Mouse (Mus musculus) midbrain, postnatal 0 days (tissue): ENCODE data around the gene Crlf1. TPM values are rescaled to one million over a fixed set of nuclear protein-coding genes. Genes with fewer than 3 reads are reported as not detected.

Experiments used
- ATAC-seq: fragments of 200-750 bp; cut with Nextera tagmentation; 2 replicates; pipeline ENCODE4 v1.8.0; 2017; ENCODE audit warnings: moderate number of reproducible peaks, mild to moderate bottlenecking, moderate TSS enrichment, moderate library complexity; ENCODE audit not compliant: low FRiP score
- DNase-seq: peaks from one replicate; pipeline ENCODE4 v3.0.0-alpha.2; 2015; ENCODE audit warnings: low spot score
- H3K27ac ChIP-seq: fragments of 300-500 bp; sonication (generic); 2 replicates; pipeline ENCODE4 v1.5.1; 2014; ENCODE audit warnings: low read depth, mild to moderate bottlenecking, low read length, mixed read lengths
- H3K27me3 ChIP-seq: fragments of 300-500 bp; sonication (generic); 2 replicates; pipeline ENCODE4 v1.6.1; 2014; ENCODE audit warnings: low read length, control low read depth, mixed read lengths; ENCODE audit not compliant: insufficient read depth
- H3K36me3 ChIP-seq: fragments of 300-500 bp; sonication (generic); 2 replicates; pipeline ENCODE4 v1.6.1; 2014; ENCODE audit warnings: low read length, control low read depth, mixed read lengths; ENCODE audit not compliant: insufficient read depth
- H3K4me1 ChIP-seq: fragments of 300-500 bp; sonication (generic); 2 replicates; pipeline ENCODE4 v1.6.1; 2014; ENCODE audit warnings: mild to moderate bottlenecking, control low read depth, antibody characterized with exemption, low read length, mixed read lengths; ENCODE audit not compliant: insufficient read depth
- H3K4me2 ChIP-seq: fragments of 300-500 bp; sonication (generic); 2 replicates; pipeline ENCODE4 v1.6.1; 2014; ENCODE audit warnings: low read depth, mild to moderate bottlenecking, low read length, mixed read lengths; ENCODE audit not compliant: poor library complexity, severe bottlenecking
- H3K4me3 ChIP-seq: fragments of 300-500 bp; sonication (generic); 2 replicates; pipeline ENCODE4 v1.5.1; 2014; ENCODE audit warnings: low read depth, mild to moderate bottlenecking, low read length, moderate library complexity
- H3K9ac ChIP-seq: fragments of 300-500 bp; sonication (generic); replicated peaks from 2 replicates; pipeline ENCODE4 v1.6.1; 2014; ENCODE audit warnings: mild to moderate bottlenecking, low read length, moderate library complexity, mixed read lengths; ENCODE audit not compliant: poor library complexity, severe bottlenecking
- H3K9me3 ChIP-seq: fragments of 300-500 bp; sonication (generic); 2 replicates; pipeline ENCODE4 v1.6.1; 2016; ENCODE audit warnings: low read length, control low read depth
- CTCF ChIP-seq: IDR thresholded peaks from 2 replicates; pipeline ENCODE4 v1.5.1; 2016; ENCODE audit warnings: antibody characterized with exemption, mild to moderate bottlenecking
- WGBS: fragments of 180-500 bp; shearing (Covaris S2); extraction: QIAGEN DNeasy Blood & Tissue Kit; methylation state at CpG from one replicate; pipeline ENCODE4 v1.1.7; 2014; 5-methylcytosine and 5-hydroxymethylcytosine counted together
- polyA plus RNA-seq: library from polyadenylated mRNA; unstranded; fragments of >200 nt; fragmentation: Nextera tagmentation; extraction: Ambion mirVana; gene quantifications from 2 replicates; pipeline ENCODE4 v1.2.1, GENCODE M21; 2015
- total RNA-seq: library from RNA; depleted of rRNA; stranded (reverse); fragments of >200 nt; gene quantifications from 2 replicates; pipeline ENCODE4 v1.2.3, GENCODE M21; 2014

The Crlf1 gene
- total and polyA plus RNA-seq, 2 experiments from 2014 or later, result 4.1 to 10.9 TPM

DNA sequence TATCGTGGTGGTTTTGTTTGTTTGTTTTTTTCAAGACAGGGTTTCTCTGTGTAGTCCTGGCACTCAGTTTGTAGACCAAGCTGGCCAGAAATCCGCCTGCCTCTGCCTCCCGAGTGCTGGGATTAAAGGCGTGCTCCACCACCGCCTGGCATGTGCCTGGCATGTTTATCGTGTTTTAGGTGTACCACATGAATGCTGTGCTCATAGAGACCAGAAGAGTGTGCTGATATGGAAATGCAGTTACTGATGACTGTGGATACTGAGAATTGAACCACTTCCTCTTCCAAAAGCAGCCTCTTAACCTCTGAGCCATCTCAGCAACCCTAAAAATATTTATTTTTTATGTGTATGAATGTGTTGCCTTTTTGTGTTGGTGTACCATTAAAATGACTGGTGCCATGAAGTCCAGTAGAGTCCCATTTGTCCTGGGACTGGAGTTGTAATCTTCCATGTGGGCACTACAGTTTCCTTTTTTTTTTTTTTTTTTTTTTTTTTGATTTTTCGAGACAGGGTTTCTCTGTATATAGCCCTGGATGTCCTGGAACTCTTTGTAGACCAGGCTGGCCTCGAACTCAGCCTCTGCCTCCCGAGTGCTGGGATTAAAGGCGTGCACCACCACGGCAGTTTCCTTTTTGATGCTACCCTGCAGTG lies 19.4 kb downstream of the Crlf1 start:
- WGBS, result 93% methylated on average over 11 of the region's 11 CpGs
- ATAC-seq (no peak), DNase-seq (no peak)
- no peak overlapping the region for H3K4me3 ChIP-seq
- no peak overlapping the region for H3K4me2 ChIP-seq
- H3K9ac ChIP-seq, result no peak overlapping the region
- H3K4me1 ChIP-seq, result peaks cover 7% of the 10 kb centered on the region; the same call in 1 of the 2 replicates
- H3K9me3 ChIP-seq, result no peaks in the 10 kb centered on the region
- peaks cover 16% of the 10 kb centered on the region for H3K36me3 ChIP-seq
- TF ChIP-seq CTCF, result no peak
- H3K27ac ChIP-seq, result no peak overlapping the region
- no peaks in the 10 kb centered on the region for H3K27me3 ChIP-seq

DNA sequence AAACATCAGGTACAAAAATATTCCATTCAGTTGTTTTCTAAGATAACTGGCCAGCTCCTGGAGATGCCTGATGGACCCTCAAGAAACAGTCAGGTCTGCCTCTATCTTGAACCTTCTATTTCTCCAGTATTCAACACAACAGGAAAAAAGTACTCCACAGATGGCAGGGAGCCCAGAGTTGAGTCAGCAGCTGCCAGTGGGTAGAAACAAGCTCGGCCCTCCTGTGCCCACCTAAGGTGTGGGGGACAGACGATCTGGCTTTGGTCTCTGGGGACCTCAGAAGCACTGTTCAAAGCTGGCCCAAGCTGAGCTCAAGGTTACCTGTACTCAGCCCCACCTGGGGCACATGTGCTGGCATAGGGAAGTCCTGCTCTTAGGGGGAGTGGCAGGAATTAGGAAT lies 20.5 kb downstream of the Crlf1 start:
- 65% methylated on average over 2 of the region's 2 CpGs for WGBS
- Histone ChIP-seq H3K27me3 (no peaks in the 10 kb centered on the region), H3K27ac (no peak overlapping the region), H3K4me3 (no peak overlapping the region), H3K9ac (no peak overlapping the region), H3K4me1 (peaks cover 7% of the 10 kb centered on the region; the same call in 1 of the 2 replicates), H3K9me3 (no peaks in the 10 kb centered on the region), H3K36me3 (peaks cover 16% of the 10 kb centered on the region), H3K4me2 (no peak overlapping the region)
- DNase-seq (no peak), ATAC-seq (no peak)
- no peak for TF ChIP-seq CTCF

DNA sequence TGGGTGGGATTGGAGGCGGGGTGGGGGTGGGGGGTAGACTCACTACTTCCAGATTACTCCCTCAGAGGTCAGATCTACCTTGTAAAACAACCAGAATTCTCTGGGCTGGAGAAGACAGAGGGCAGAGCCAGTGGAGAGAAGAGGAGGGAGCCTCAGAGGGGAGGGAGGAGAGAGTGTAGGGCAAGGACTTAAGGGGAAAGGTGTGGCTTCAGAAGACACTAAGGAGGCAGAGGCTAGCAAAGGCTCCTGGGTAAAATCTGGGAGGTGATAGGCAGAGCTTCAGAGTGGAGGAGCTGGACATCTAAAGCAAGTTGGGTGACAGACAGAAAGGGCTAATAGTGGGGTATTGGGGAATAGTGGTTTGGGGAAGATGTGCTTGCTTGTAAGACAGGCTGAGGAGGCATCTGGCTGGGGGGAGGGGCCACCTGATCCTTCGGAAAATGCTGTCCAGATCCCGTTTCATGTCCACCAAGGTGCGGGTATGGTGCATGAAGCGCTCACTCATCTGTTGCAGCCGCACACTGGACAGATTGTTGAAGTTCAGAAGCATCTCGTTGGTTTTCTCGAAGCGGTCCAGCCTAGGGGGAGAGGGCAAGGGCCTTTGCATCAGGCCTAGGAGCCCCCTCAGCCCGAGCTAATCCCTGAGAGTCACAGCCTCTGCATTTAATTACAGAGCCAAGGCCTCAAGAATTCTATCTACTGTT lies 25.1 kb downstream of the Crlf1 start:
- no peak for ATAC-seq
- Histone ChIP-seq H3K9me3 (no peaks in the 10 kb centered on the region), H3K9ac (no peak overlapping the region), H3K36me3 (peaks cover 22% of the 10 kb centered on the region), H3K27me3 (no peaks in the 10 kb centered on the region), H3K4me1 (no peaks in the 10 kb centered on the region), H3K4me3 (no peak overlapping the region), H3K4me2 (no peak overlapping the region), H3K27ac (no peak overlapping the region)
- TF ChIP-seq CTCF, result no peak
- no peak for DNase-seq
- WGBS, result 71% methylated on average over 10 of the region's 10 CpGs

DNA sequence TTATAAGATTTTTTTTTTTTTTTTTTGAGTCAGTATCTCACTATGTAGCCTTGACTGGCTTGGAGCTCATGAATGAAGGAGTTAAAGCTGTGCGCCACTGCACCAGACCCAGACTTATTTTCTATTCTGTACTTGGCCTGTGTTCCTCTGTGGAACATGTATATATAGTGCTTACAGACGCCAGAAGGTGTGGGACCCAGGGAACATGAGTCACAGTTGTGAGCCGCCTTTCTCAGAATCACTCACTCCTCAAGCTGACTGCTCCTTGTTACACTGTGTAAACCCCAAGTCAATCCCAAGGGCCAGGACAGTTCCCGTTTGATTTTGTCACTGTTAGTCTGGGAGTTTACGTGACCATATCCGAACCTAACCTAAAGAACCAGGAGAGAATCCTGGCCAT lies 26.1 kb downstream of the Crlf1 start:
- Histone ChIP-seq H3K4me3 (no peak overlapping the region), H3K36me3 (peaks cover 22% of the 10 kb centered on the region), H3K27me3 (no peaks in the 10 kb centered on the region), H3K9ac (no peak overlapping the region), H3K4me2 (no peak overlapping the region), H3K9me3 (no peaks in the 10 kb centered on the region), H3K4me1 (0 out of 2 replicates have a peak, but pooled peaks cover 3% of the 10 kb centered on the region), H3K27ac (no peak overlapping the region)
- ATAC-seq (no peak), DNase-seq (no peak)
- WGBS, result 95% methylated on average over 6 of the region's 6 CpGs
- no peak for TF ChIP-seq CTCF

DNA sequence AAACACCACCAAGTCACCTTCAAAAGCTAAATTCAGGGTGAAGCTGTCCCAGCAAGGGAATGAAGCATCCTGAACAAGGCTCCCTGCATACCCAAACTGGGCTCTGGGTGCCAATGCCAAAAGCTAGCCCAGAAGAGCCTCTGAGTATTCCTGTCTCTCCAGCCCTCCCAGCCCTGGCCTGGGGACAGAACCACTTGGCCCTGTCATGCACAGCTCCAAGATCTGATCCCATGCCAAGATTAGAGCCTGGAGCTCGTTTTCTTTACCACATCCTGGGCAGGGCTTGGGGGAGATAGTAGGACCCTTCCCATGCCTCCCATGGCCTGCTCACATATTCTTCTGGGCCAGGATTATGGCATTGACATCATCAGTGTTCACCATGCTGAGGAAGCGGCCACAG lies 26.6 kb downstream of the Crlf1 start:
- WGBS, result 66% methylated on average over 2 of the region's 2 CpGs
- Histone ChIP-seq H3K4me2 (no peak overlapping the region), H3K4me3 (no peak overlapping the region), H3K4me1 (0 out of 2 replicates have a peak, but pooled peaks cover 3% of the 10 kb centered on the region), H3K27ac (no peak overlapping the region), H3K27me3 (no peaks in the 10 kb centered on the region), H3K9ac (no peak overlapping the region), H3K36me3 (peaks cover 22% of the 10 kb centered on the region), H3K9me3 (no peaks in the 10 kb centered on the region)
- ATAC-seq (no peak), DNase-seq (no peak)
- no peak for TF ChIP-seq CTCF
